Mouse (Mus musculus) heart, postnatal 36 days (tissue): ENCODE measurements around the gene Stk16. TPM values are rescaled to one million over a fixed set of nuclear protein-coding genes. Genes with fewer than 3 reads are reported as not detected.

Experiments
- DNase-seq, 2 experiments: peaks; one replicate each; pipeline ENCODE4 v3.0.0; 2021 to 2022
- intact Hi-C: fragments of 180-260 bp; cut with DNase I; formaldehyde crosslinking; loops from one replicate; pipeline ENCODE4 v1.15.1; 2025
- total RNA-seq, 2 experiments: library from RNA; stranded (reverse); gene quantifications; 2 replicates each; pipeline ENCODE4 v1.2.3; 2021

The Stk16 gene
- total RNA-seq, 2 experiments from 2014 or later = 38.1 to 41.0 TPM

- DNase-seq = peak; percentile 35 to 46
- intact Hi-C loops = loop anchor here (1.0 kb wide), 1 partner anchor 17 kb away; the partner anchor contains the start of genes Ankzf1 and Atg9a
Observed at GRCm38 (mm10) chr1:75208967-75209678, 1.5 kb upstream of the Stk16 start.

- DNase-seq = no peak
- intact Hi-C loops = loop anchor here (5.0 kb wide), 1 partner anchor 106 kb away; the partner anchor contains the start of gene Dnpep
Observed at GRCm38 (mm10) chr1:75211141-75211708, 587 bp downstream of the Stk16 start.

- intact Hi-C loops = loop anchor here (5.0 kb wide), 1 partner anchor 105 kb away; the partner anchor contains the start of gene Dnpep
- DNase-seq = no peak
Observed at GRCm38 (mm10) chr1:75212542-75212941, 1.9 kb downstream of the Stk16 start.

GRCm38 (mm10) chr1:75213096-75213495, 2.5 kb downstream of the Stk16 start:
- DNase-seq = no peak
- intact Hi-C loops = loop anchor here (5.0 kb wide), 1 partner anchor 104 kb away; the partner anchor contains the start of gene Dnpep

GRCm38 (mm10) chr1:75214442-75214841, 3.8 kb downstream of the Stk16 start:
- DNase-seq = no peak
- intact Hi-C loops = loop anchor here (5.0 kb wide), 1 partner anchor 103 kb away; the partner anchor contains the start of gene Dnpep

GRCm38 (mm10) chr1:75214886-75215285, 4.2 kb downstream of the Stk16 start:
- DNase-seq = peak; percentile 60 to 72
- intact Hi-C loops = loop anchor here (5.0 kb wide), 1 partner anchor 102 kb away; the partner anchor contains the start of gene Dnpep

- no peak for DNase-seq
- intact Hi-C loops = no loop called here
Observed at GRCm38 (mm10) chr1:75215785-75216184, 5.1 kb downstream of the Stk16 start.

GRCm38 (mm10) chr1:75216797-75217585, 6.4 kb downstream of the Stk16 start:
- peak; percentile 41 to 61 for DNase-seq
- intact Hi-C loops = no loop called here

GRCm38 (mm10) chr1:75217893-75218226, 7.2 kb downstream of the Stk16 start:
- no peak for DNase-seq

GRCm38 (mm10) chr1:75218227-75219001, 7.8 kb downstream of the Stk16 start:
- intact Hi-C loops = no loop called here
- DNase-seq = peak; percentile 56 to 72

More at GRCm38 (mm10) chr1:75217893-75218226, 7.2 kb downstream of the Stk16 start:
- intact Hi-C loops = no loop called here

GRCm38 (mm10) chr1:75219078-75219477, 8.4 kb downstream of the Stk16 start:
- peak; percentile 89 to 92 for DNase-seq
- intact Hi-C loops = no loop called here

GRCm38 (mm10) chr1:75219531-75219930, 8.9 kb downstream of the Stk16 start, which contains the start of gene Tuba4a:
Gene Tuba4a, minus strand, starts transcription at chr1:75219865.
- DNase-seq = no peak
- intact Hi-C loops = no loop called here

GRCm38 (mm10) chr1:75221538-75221937, 10.9 kb downstream of the Stk16 start:
- no peak for DNase-seq
- intact Hi-C loops = no loop called here

- intact Hi-C loops = no loop called here
- no peak for DNase-seq
Observed at GRCm38 (mm10) chr1:75222926-75223325, 12.3 kb downstream of the Stk16 start.

GRCm38 (mm10) chr1:75223532-75223931, 12.9 kb downstream of the Stk16 start:
- intact Hi-C loops = no loop called here
- DNase-seq = no peak

GRCm38 (mm10) chr1:75225473-75225872, 14.8 kb downstream of the Stk16 start:
- intact Hi-C loops = no loop called here

GRCm38 (mm10) chr1:75226138-75226537, 15.5 kb downstream of the Stk16 start:
- intact Hi-C loops = no loop called here

More at GRCm38 (mm10) chr1:75225473-75225872, 14.8 kb downstream of the Stk16 start:
- no peak for DNase-seq

GRCm38 (mm10) chr1:75227653-75228052, 17.0 kb downstream of the Stk16 start:
- DNase-seq = no peak
- intact Hi-C loops = no loop called here

More at GRCm38 (mm10) chr1:75226138-75226537, 15.5 kb downstream of the Stk16 start:
- DNase-seq = no peak

GRCm38 (mm10) chr1:75229158-75229557, 18.5 kb downstream of the Stk16 start:
- intact Hi-C loops = no loop called here
- DNase-seq = no peak
